Mouse (Mus musculus) layer of hippocampus, adult 11-12 months (tissue): ENCODE data around the gene Pde4a.

ENCODE experiments used
- DNase-seq: peaks from one replicate; pipeline ENCODE4 v3.0.0; 2022; ENCODE audit warnings: low spot score

The Pde4a gene

GRCm38 (mm10) chr9:21149077-21149653, 16.3 kb upstream of the Pde4a start:
- no peak for DNase-seq

- DNase-seq: peak; percentile 94
Measured at GRCm38 (mm10) chr9:21149654-21150419, 15.7 kb upstream of the Pde4a start, which contains the start of gene Cdc37. Gene Cdc37, minus strand, starts transcription at chr9:21149982.

- DNase-seq: peak; percentile 75
Measured at GRCm38 (mm10) chr9:21152715-21153114, 12.8 kb upstream of the Pde4a start.

DNA sequence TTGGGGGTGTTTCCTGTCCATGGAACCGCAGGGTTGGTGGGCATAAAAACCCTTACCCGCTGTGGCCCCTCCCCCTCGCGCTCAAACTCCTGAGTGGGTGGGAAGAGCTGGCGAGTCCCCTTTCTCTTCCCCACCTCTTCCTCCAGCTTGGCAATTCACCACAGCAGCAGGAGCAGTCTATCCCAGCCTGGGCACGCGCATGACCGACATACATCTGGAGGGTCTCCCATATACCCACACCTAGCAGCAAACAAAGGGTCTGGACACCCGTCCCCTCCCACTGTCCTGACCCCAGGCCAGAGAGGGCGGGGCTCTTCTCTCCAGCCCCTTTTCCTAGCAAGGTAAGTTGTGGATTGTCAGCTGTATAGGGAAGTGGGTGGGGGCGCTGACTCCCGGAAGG, 12.2 kb upstream of the Pde4a start:
- DNase-seq: no peak

GRCm38 (mm10) chr9:21153833-21154232, 11.7 kb upstream of the Pde4a start:
- DNase-seq: no peak

DNA sequence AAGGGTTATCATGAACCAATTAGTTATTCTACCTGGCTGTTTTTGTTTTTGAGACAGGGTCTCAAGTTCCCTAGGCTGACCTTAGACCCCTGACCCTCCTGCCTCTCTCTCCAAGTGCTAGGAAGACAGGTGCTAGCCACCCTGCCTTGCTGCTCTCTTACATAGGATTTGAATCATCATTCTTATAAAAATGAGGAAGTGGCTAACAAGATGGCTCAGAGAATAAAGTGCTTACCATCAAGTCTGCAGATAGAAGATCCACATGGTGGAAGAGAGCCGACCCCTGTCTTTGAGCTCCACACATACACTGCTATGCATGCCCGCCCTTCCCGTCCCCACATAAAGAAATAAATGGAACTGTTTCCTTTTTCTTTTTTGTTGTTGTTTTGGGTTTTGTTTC, 10.7 kb upstream of the Pde4a start:
- DNase-seq: no peak

DNA sequence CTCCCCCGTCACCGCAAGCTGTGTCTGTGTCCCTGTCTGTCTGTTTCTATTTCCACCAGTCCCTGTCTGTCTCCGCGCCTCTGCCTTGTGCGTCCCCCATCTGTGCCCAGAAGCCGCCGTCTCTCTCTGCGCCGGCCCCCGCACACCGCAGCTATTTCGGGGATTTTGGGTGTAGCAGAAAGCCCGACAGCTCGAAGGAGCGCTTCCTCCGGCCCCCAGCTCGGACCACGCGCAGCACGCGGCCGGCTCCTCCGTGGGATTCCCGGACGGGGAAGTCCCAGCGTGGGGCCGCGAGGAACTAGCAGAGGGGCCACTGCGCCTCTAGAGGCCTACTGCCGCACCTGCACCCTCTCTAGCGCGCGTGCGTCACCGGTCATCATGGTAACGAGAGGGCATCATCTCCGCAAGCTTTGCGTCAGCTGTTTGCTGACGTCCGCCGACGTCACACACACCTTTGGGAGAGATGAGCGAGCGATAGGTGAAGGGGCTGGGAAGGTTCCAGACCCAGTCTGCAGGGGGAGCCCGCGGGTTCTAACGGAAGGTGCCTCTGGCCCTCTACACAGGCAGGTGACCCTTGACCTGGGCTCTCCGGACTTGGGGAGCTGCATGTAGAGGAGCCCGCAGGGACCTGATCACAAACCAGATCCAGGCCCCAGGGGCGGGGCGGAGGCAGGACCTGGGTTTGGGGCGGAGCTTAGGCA, 4.2 kb upstream of the Pde4a start:
- peak; percentile 92 for DNase-seq

DNA sequence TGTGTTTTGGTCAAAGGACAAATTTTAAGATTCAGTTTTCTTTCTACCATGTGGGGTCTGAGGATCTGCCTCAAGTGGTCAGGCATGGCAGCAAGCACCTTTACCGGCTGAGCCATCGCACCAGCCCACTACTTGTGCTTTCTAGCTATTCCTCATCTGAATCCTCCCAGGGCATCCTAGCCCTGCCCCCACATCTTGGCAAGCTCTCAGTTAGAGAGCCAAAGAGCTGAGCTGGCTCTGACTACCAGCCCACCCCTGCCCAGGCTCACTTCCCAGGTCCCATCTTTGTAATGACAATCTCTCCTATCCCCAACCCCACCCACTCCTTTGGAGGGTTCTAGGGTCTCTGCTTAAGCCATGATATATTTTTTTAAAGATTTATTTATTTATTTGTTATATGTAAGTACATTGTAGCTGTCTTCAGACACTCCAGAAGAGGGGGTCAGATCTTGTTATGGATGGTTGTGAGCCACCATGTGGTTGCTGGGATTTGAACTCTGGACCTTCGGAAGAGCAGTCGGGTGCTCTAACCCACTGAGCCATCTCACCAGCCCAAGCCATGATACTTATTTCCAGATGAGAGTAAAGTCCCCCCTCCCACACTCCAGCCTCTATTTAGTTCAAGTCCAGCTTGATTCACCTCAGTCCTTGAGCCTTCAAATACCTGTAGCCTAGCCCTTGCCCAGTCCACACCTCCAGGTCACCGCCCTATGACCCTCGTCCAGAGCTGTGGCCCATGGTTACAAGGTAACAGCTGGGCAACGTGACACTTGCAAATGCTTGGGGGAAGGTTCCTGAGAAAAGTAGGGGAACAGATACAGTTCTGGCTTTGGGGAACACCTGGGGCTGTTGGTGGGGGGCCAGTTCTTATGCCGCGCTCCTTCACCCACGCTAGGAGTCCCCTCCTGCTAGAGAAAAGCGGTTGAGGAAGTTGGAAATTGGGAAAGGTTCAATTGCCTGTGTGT, 2.1 kb upstream of the Pde4a start:
- no peak for DNase-seq

DNA sequence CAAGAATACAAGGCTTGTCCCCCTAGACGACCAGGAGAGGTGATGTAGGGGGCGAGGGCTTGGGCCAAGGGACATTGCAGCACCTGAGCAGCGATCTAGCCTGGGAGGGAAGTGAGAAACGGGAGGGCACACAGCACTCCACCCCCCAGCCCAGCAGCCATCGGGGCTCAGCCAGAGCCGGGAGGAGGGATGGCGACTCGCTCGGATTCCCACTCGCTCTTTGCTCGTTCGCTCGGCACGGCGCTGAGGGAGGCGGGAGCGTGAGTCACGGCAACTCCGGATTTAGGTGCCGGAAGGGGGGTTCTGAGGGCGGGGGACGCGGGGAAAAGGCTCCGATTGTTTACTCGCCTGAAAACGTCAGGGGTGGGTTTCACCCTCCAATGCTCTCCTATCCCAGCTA, 1.4 kb upstream of the Pde4a start:
- peak; percentile 58 for DNase-seq

DNA sequence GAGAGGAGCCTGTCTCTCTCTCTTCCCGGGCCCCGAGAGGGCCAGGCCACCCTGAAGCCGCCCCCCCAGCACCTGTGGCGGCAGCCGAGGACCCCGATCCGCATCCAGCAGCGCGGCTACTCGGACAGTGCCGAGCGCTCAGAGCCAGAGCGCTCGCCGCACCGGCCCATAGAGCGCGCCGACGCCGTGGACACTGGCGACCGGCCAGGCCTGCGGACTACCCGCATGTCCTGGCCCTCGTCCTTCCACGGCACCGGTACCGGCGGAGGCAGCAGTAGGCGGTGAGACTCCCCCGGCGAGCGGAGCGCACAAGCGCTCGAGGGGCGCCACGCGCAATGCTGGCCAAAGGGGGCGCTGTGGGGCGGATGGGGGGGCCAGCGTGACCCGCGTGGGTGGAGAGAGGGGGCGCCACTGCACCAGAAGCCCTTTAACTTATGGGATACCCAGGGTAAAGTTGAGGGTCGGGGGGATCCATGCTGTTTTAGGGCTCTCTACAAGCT, 488 bp downstream of the Pde4a start:
- peak; percentile 47 for DNase-seq

- no peak for DNase-seq
Measured at GRCm38 (mm10) chr9:21166516-21166915, 1.0 kb downstream of the Pde4a start.

- DNase-seq: no peak
Measured at GRCm38 (mm10) chr9:21167140-21168097, 1.9 kb downstream of the Pde4a start.

GRCm38 (mm10) chr9:21168161-21169123, 2.9 kb downstream of the Pde4a start:
- peak; percentile 68 for DNase-seq

DNA sequence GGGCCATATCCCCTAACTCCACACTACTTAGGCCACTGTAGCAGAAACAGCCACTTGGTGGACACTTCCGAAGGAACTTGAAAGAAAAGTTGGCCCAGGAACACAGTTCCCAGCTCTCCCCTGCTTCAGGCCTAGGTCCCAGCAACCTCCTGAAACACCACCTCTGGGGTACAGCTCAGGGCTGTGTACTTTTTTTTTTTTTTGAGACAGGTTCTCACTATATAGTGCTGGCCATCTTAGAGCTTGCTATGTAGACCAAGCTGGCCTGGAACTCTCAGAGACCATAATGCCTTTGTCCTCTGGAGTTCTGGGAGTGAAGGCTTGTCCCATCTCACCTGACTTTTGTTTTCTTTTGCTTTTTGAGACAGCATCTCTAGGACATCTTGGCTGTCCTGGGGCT, 3.6 kb downstream of the Pde4a start:
- no peak for DNase-seq

- DNase-seq: no peak
Measured at GRCm38 (mm10) chr9:21172364-21172763, 6.8 kb downstream of the Pde4a start.

GRCm38 (mm10) chr9:21180402-21180801, 14.9 kb downstream of the Pde4a start:
- no peak for DNase-seq

- no peak for DNase-seq
Measured at GRCm38 (mm10) chr9:21180841-21181240, 15.3 kb downstream of the Pde4a start.

- DNase-seq: no peak
Measured at GRCm38 (mm10) chr9:21181421-21182220, 16.1 kb downstream of the Pde4a start.

GRCm38 (mm10) chr9:21183421-21183820, 17.9 kb downstream of the Pde4a start:
- no peak for DNase-seq
